Mouse (Mus musculus) small intestine, adult 2 months (tissue): ENCODE measurements around the gene Snrpb. TPM values are rescaled to one million over a fixed set of nuclear protein-coding genes. Genes with fewer than 3 reads are reported as not detected.

ENCODE experiments used
- H3K27ac ChIP-seq: fragments of 200-500 bp; 2 replicates; pipeline ENCODE4 v1.5.1; 2012; ENCODE audit warnings: low read depth, low read length, control low read depth, inconsistent platforms; ENCODE audit not compliant: insufficient read depth
- H3K27me3 ChIP-seq: fragments of 200-500 bp; 2 replicates; pipeline ENCODE4 v1.6.1; 2012; ENCODE audit warnings: mild to moderate bottlenecking, moderate library complexity, low read length, inconsistent platforms; ENCODE audit not compliant: control insufficient read depth, insufficient read depth
- H3K36me3 ChIP-seq: fragments of 200-500 bp; 2 replicates; pipeline ENCODE4 v1.6.1; 2012; ENCODE audit warnings: mild to moderate bottlenecking, low read length, control low read depth, inconsistent platforms; ENCODE audit not compliant: control insufficient read depth, insufficient read depth
- H3K4me1 ChIP-seq: fragments of 200-500 bp; 2 replicates; pipeline ENCODE4 v1.6.1; 2012; ENCODE audit warnings: low read length, inconsistent platforms, mixed read lengths; ENCODE audit not compliant: control insufficient read depth, insufficient read depth, insufficient read length
- H3K4me3 ChIP-seq: fragments of 200-500 bp; 2 replicates; pipeline ENCODE4 v1.5.1; 2012; ENCODE audit warnings: low read depth, mild to moderate bottlenecking, control low read depth, inconsistent platforms, low read length, moderate library complexity
- CTCF ChIP-seq: fragments of 200-500 bp; IDR thresholded peaks from 2 replicates; pipeline ENCODE4 v1.5.1; 2012; ENCODE audit warnings: low read depth, mild to moderate bottlenecking, control low read depth, inconsistent platforms, low read length, moderate library complexity, mixed read lengths; ENCODE audit not compliant: insufficient replicate concordance, insufficient read length; ENCODE audit errors: extremely low read depth
- POLR2A ChIP-seq: fragments of 200-500 bp; IDR thresholded peaks from 2 replicates; pipeline ENCODE4 v1.6.1; 2012; ENCODE audit warnings: low read depth, mild to moderate bottlenecking, control low read depth, inconsistent platforms, low read length, moderate library complexity
- WGBS: fragments of 180-500 bp; shearing (Covaris S2); methylation state at CpG from one replicate; pipeline ENCODE4 v1.1.7; 2018; 5-methylcytosine and 5-hydroxymethylcytosine counted together
- polyA plus RNA-seq: library from polyadenylated mRNA; depleted of rRNA; stranded (reverse); fragments of >200 nt; gene quantifications from 2 replicates; pipeline ENCODE4 v1.2.3, GENCODE M21; 2012

Snrpb gene
- polyA plus RNA-seq, 1 experiment: 223 TPM

DNA sequence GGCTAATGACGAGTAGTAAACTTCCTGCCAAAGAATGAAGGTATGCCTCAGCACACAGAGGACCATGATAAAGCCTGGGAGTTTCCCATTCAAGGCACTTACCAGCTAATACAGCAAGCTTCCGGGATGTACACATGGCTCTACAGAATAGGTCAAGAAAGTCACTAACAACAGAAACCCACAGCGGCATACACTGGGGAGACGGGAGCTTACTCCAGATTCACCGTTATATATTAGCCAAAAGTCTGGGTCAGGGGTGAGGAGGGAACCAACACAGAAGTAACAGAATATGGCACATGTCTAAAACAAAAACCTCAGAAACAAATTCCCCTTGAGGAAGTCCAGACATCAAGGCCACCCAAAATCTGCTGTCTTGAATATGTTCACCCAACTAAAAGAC is 16.5 kb downstream of the Snrpb start:
- no peak overlapping the region for H3K27ac ChIP-seq
- no peak overlapping the region for H3K4me3 ChIP-seq
- 76% methylated on average over 5 of the region's 5 CpGs for WGBS
- H3K4me1 ChIP-seq: no peaks in the 10 kb centered on the region
- no peak for TF ChIP-seq CTCF
- no peak for TF ChIP-seq POLR2A
- no peaks in the 10 kb centered on the region for H3K27me3 ChIP-seq
- H3K36me3 ChIP-seq: peaks cover 4% of the 10 kb centered on the region; the same call in 1 of the 2 replicates

DNA sequence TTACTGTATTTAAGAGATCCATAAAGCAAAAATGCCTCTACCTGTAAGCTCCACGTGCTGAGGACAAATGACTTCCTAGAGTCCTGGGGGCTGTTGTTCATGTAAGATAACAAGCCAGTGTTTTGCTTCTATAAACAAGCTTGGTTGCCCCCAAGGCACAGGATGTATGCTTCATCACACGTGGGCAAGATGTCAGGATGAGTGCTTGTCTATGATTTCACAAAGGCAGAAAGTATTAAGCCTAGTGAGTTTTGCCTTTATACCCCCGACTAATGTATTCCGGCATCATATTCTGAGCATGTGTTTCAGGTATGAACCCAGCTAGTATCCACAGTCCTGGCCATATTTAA is 21.1 kb downstream of the Snrpb start:
- 61% methylated on average over 4 of the region's 4 CpGs for WGBS

DNA sequence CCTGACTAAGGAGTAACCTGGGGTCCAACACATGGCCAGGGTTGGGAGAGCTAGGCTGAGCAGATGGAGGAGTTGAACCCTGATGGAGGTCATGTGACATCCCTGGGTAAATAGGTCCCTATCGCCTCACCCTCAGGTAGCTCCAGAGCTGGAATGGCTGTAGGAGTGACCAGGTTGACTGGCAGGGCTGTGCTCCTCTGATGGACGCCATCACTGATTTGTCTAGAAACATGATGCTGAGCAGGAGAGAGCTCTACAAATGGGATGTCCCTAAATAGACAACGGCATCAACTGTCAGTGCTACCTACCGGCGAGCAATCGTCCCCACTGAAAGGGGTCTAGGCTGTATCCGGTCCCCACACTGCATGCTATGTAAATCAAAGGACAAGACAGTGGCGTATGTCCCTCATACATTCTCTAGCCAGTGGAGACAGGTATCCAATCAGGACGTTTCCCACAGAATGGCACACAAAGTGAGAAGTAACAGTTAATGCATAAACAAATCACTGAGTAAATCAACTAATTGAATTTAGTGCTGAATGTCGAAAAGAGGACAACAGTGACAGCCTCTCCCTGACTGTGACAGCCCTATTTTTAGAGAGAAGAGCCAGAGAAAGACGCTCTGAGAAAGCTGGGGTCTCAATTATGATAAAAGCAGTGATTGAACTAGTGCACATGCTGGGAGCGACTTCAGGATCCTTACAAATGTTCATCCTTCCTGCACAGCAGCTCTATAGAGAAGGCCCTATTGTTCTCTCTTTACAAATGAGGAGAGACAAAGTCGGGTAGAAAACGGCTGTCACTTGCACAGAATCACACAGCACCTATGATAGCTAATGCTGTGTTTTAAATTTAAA is 21.7 kb downstream of the Snrpb start:
- Histone ChIP-seq H3K36me3 (no peaks in the 10 kb centered on the region), H3K4me1 (no peaks in the 10 kb centered on the region), H3K4me3 (no peak overlapping the region), H3K27ac (no peak overlapping the region), H3K27me3 (no peaks in the 10 kb centered on the region)
- WGBS: 74% methylated on average over 14 of the region's 14 CpGs
- no peak for TF ChIP-seq POLR2A
- no peak for TF ChIP-seq CTCF

More for the DNA sequence above, 21.1 kb downstream of the Snrpb start:
- no peak for TF ChIP-seq POLR2A
- H3K4me3 ChIP-seq: no peak overlapping the region
- no peaks in the 10 kb centered on the region for H3K4me1 ChIP-seq
- H3K36me3 ChIP-seq: no peaks in the 10 kb centered on the region
- H3K27ac ChIP-seq: no peak overlapping the region
- H3K27me3 ChIP-seq: no peaks in the 10 kb centered on the region

DNA sequence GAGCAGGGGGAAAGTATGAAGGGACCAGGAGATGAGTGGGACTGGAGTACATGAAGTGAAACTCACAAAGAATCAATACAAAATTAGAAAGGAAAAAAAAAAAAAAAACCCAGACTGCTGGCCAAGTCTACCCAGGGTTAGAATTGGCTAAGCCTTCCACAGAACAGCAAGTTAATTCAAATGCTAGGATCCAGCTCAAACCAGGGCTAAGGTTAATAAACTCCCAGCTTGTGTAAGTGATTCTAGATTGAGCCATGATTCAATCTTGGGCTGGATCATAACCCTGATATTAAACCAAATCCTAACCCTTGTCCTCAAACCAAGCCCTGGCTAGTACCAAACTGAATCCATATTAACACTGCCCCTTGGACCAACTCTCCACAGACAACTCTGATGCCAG is 23.4 kb downstream of the Snrpb start:
- Histone ChIP-seq H3K36me3 (no peaks in the 10 kb centered on the region), H3K4me1 (no peaks in the 10 kb centered on the region), H3K4me3 (no peak overlapping the region), H3K27me3 (no peaks in the 10 kb centered on the region), H3K27ac (no peak overlapping the region)
- TF ChIP-seq CTCF (no peak), POLR2A (no peak)

DNA sequence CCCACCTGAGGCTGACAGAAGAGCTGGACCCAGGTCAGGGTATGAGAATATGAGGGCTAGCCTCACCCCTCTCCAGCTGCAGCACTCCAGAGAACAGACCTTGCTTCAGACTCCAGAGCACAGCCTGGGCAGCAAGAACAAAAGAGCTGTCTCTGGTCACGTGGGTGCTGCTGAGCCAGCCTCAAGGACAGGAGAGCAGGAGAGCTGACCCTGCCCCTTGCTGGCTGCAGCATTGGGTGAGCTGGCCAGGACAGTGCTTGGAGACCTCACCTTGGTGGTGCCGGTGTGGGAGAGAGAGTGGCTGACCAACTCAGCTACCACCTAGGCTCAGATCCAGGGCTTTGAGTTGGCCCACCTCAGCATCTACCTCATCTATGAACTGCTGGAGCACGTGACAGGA is 24.0 kb downstream of the Snrpb start:
- TF ChIP-seq POLR2A (no peak), CTCF (no peak)
- WGBS: 74% methylated on average over 3 of the region's 3 CpGs

DNA sequence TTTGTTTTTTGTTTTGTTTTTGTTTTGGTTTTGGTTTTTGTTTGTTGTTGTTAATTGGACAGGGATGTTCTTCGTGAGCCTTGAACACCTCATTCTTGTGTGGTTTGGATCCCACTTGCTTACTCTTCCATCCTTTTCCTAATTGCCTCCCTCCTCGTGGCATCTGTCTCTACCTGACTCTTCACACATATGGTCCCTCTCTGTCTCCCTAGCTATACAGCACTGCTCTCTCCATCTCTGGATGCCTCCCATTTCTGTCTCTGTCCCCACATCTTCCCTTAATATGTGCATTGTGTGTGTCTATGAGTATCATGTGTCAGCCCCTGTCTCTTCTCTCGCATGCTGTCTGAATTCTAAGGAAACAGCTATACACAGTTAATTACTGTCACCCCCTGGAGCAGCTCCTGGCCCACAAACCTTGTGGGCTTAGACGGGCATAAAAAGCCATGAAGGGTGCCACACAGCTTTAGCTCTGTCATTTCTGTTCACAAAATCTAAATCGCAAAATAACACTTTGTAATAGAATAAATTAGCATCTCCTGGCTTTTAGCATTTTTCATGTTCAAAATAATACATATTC is 33.0 kb downstream of the Snrpb start:
- Histone ChIP-seq H3K36me3 (no peaks in the 10 kb centered on the region), H3K27me3 (no peaks in the 10 kb centered on the region), H3K27ac (no peak overlapping the region), H3K4me3 (no peak overlapping the region), H3K4me1 (no peaks in the 10 kb centered on the region)
- WGBS: 81% methylated on average over 5 of the region's 5 CpGs
- no peak for TF ChIP-seq POLR2A
- no peak for TF ChIP-seq CTCF

More for the DNA sequence above, 24.0 kb downstream of the Snrpb start:
- Histone ChIP-seq H3K4me1 (no peaks in the 10 kb centered on the region), H3K27ac (no peak overlapping the region), H3K36me3 (no peaks in the 10 kb centered on the region), H3K4me3 (no peak overlapping the region), H3K27me3 (no peaks in the 10 kb centered on the region)

DNA sequence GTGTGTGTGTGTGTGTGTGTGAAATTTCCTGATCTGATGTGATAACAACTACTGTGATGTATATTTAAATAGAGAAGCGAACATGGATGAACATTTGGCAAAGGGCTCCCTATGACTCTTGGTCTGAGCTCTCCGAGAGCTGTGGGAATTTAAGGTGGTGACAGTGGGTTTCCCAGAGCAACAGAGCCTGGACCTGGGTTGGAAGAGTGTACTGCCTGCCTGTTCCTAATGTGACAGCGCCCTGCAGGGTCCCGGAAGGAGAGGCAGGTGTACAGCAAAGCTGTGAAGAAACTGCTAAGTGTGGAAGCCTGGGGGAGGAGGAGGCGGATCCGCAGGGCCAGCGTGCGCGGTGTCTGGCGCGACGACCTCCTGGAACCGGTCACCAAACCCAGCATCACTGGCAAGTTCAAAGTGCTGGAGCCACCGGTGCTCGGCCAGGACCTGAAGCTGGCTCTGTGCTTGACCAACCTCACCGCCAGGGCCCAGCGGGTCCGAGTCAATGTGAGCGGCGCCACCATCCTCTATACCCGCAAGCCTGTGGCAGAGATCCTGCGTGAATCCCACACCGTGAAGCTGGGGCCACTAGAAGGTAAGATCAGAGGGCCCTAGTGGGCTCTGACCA is 34.4 kb downstream of the Snrpb start:
- TF ChIP-seq POLR2A (no peak), CTCF (no peak)
- 78% methylated on average over 23 of the region's 23 CpGs for WGBS
- Histone ChIP-seq H3K4me1 (no peaks in the 10 kb centered on the region), H3K4me3 (no peak overlapping the region), H3K36me3 (no peaks in the 10 kb centered on the region), H3K27me3 (no peaks in the 10 kb centered on the region), H3K27ac (no peak overlapping the region)
